Mouse (Mus musculus) CH12.LX (cell line): ENCODE measurements around the gene Gm49486. TPM values are rescaled to one million over a fixed set of nuclear protein-coding genes. Genes with fewer than 3 reads are reported as not detected.

ENCODE experiments used
- DNase-seq: peaks from one replicate; pipeline ENCODE4 v3.0.0-alpha.2; 2013; ENCODE audit errors: extremely low read depth
- H3K27ac ChIP-seq: 2 replicates; pipeline ENCODE4 v1.5.1; 2012; ENCODE audit warnings: low read depth, mild to moderate bottlenecking, control low read depth, moderate library complexity; ENCODE audit not compliant: insufficient read depth
- H3K27me3 ChIP-seq: replicated peaks from 2 replicates; pipeline ENCODE3; 2012; ENCODE audit warnings: inconsistent platforms
- H3K36me3 ChIP-seq, 2 experiments: replicated peaks in 1 of 2; 2 replicates each; pipeline versions ENCODE3 to v1.6.1; 2012; ENCODE audit warnings: inconsistent platforms in 1 of 2, low read length in 1 of 2, mild to moderate bottlenecking in 1 of 2, mixed read lengths in 1 of 2, moderate library complexity in 1 of 2; ENCODE audit not compliant: control insufficient read depth in 1 of 2, insufficient read depth in 1 of 2
- H3K4me1 ChIP-seq, 2 experiments: 2 replicates each; pipeline ENCODE4 v1.6.1; 2012; ENCODE audit warnings: inconsistent platforms in 1 of 2, moderate library complexity in 1 of 2; ENCODE audit not compliant: insufficient read depth in 2 of 2, control insufficient read depth in 1 of 2
- H3K4me2 ChIP-seq: 2 replicates; pipeline ENCODE4 v1.6.1; 2012; ENCODE audit warnings: low read depth, mild to moderate bottlenecking, control low read depth; ENCODE audit not compliant: poor library complexity, insufficient read depth, severe bottlenecking
- H3K4me3 ChIP-seq, 3 experiments: fragments of 150-350 bp in 1 of 3; sonication (generic) in 1 of 3; replicated peaks in 1 of 3; 2 replicates each; pipeline versions ENCODE3 to v1.5.1; 2011 to 2012; ENCODE audit warnings: low read depth in 2 of 3, low read length in 2 of 3, mild to moderate bottlenecking in 2 of 3, moderate library complexity in 2 of 3, control low read depth in 1 of 3, improper control_type of control experiment in 1 of 3, inconsistent platforms in 1 of 3, mixed read lengths in 1 of 3; ENCODE audit not compliant: poor library complexity in 1 of 3
- H3K79me2 ChIP-seq: replicated peaks from 2 replicates; pipeline ENCODE4 v1.6.1; 2012; ENCODE audit warnings: mild to moderate bottlenecking, moderate library complexity; ENCODE audit not compliant: control insufficient read depth, poor library complexity, insufficient read depth, severe bottlenecking; ENCODE audit errors: extremely low read depth
- H3K9ac ChIP-seq: 2 replicates; pipeline ENCODE4 v1.6.1; 2012; ENCODE audit warnings: low read depth, mild to moderate bottlenecking, control low read depth, moderate library complexity; ENCODE audit not compliant: insufficient read depth
- H3K9me3 ChIP-seq: replicated peaks from 2 replicates; pipeline ENCODE3; 2012; ENCODE audit warnings: low read length, inconsistent platforms, mixed read lengths
- CHD2 ChIP-seq: IDR thresholded peaks from 2 replicates; pipeline ENCODE4 v1.6.1; 2011; ENCODE audit warnings: low read length, improper control_type of control experiment
- EP300 ChIP-seq: IDR thresholded peaks from 2 replicates; pipeline ENCODE4 v1.6.1; 2011; ENCODE audit warnings: low read length, improper control_type of control experiment
- MAZ ChIP-seq: IDR thresholded peaks from 2 replicates; pipeline ENCODE4 v1.6.1; 2012; ENCODE audit warnings: low read depth, mild to moderate bottlenecking, inconsistent platforms, low read length, improper control_type of control experiment, moderate library complexity
- MXI1 ChIP-seq: IDR thresholded peaks from 2 replicates; pipeline ENCODE4 v1.6.1; 2011; ENCODE audit warnings: mild to moderate bottlenecking, low read depth, low read length, improper control_type of control experiment
- NELFE ChIP-seq: IDR thresholded peaks from 2 replicates; pipeline ENCODE4 v1.6.1; 2011; ENCODE audit warnings: low read depth, low read length, improper control_type of control experiment
- NRF1 ChIP-seq: IDR thresholded peaks from 2 replicates; pipeline ENCODE4 v1.6.1; 2014; ENCODE audit warnings: low read depth, mild to moderate bottlenecking, inconsistent platforms, low read length, improper control_type of control experiment, moderate library complexity
- PAX5 ChIP-seq: IDR thresholded peaks from 2 replicates; pipeline ENCODE4 v1.6.1; 2012; ENCODE audit warnings: low read length, inconsistent platforms, mixed read lengths
- RAD21 ChIP-seq: IDR thresholded peaks from 2 replicates; pipeline ENCODE4 v1.6.1; 2011; ENCODE audit warnings: low read depth, mild to moderate bottlenecking, low read length, improper control_type of control experiment, moderate library complexity
- RCOR1 ChIP-seq: conservative IDR thresholded peaks from 2 replicates; pipeline ENCODE4 v1.6.1; 2012; ENCODE audit warnings: low read depth, mild to moderate bottlenecking, inconsistent platforms, low read length, improper control_type of control experiment
- TCF12 ChIP-seq: IDR thresholded peaks from 2 replicates; pipeline ENCODE4 v1.6.1; 2014; ENCODE audit warnings: low read depth, mild to moderate bottlenecking, inconsistent platforms, low read length, improper control_type of control experiment
- UBTF ChIP-seq: IDR thresholded peaks from 2 replicates; pipeline ENCODE4 v1.6.1; 2012; ENCODE audit warnings: low read depth, mild to moderate bottlenecking, inconsistent platforms, low read length, improper control_type of control experiment, moderate library complexity
- USF1 ChIP-seq: IDR thresholded peaks from 2 replicates; pipeline ENCODE4 v1.6.1; 2014; ENCODE audit warnings: low read depth, mild to moderate bottlenecking, inconsistent platforms, low read length, improper control_type of control experiment
- USF2 ChIP-seq: conservative IDR thresholded peaks from 2 replicates; pipeline ENCODE4 v1.6.1; 2011; ENCODE audit warnings: low read depth, low read length, improper control_type of control experiment
- ZC3H11A ChIP-seq: IDR thresholded peaks from 2 replicates; pipeline ENCODE4 v1.6.1; 2012; ENCODE audit warnings: low read depth, mild to moderate bottlenecking, inconsistent platforms, low read length, improper control_type of control experiment
- ZKSCAN1 ChIP-seq: IDR thresholded peaks from 2 replicates; pipeline ENCODE4 v1.6.1; 2012; ENCODE audit warnings: low read depth, inconsistent platforms, low read length, improper control_type of control experiment, borderline replicate concordance
- ZMIZ1 ChIP-seq: IDR thresholded peaks from 2 replicates; pipeline ENCODE4 v1.6.1; 2012; ENCODE audit warnings: low read depth, mild to moderate bottlenecking, inconsistent platforms, low read length, improper control_type of control experiment
- ZNF384 ChIP-seq: IDR thresholded peaks from 2 replicates; pipeline ENCODE4 v1.6.1; 2012; ENCODE audit warnings: low read depth, low read length, improper control_type of control experiment, inconsistent platforms
- dilution Hi-C: fragments of 300-500 bp; cut with MboI; formaldehyde crosslinking; loops from 2 replicates; pipeline ENCODE4 v1.14.3; 2020; ENCODE audit warnings: low sequenced_read_pairs; ENCODE audit not compliant: extremely low pct_unique_long_range_greater_than_20kb, extremely low pct_ligation_motif_present
- in situ Hi-C: fragments of 300-500 bp; cut with MboI; formaldehyde crosslinking; loops from 3 replicates; pipeline ENCODE4 v1.14.3; 2019; ENCODE audit warnings: low sequenced_read_pairs, low pct_ligation_motif_present, low pct_unique_long_range_greater_than_20kb, mixed read lengths
- polyA plus RNA-seq: library from polyadenylated mRNA; unstranded; fragments of >175 nt; gene quantifications from 2 replicates; pipeline ENCODE4 v1.2.1, GENCODE M21; 2012; ENCODE audit warnings: low read depth; ENCODE audit not compliant: insufficient read length
- total RNA-seq, 2 experiments: library from RNA; depleted of rRNA; stranded (reverse); fragments of 300-350 nt in 1 of 2; fragments of >200 nt in 1 of 2; gene quantifications; 2 replicates each; pipeline ENCODE4 v1.2.3; 2012 to 2014

The Gm49486 gene
- total and polyA plus RNA-seq, 3 experiments: 0.21 to 0.77 (median 0.59) TPM

DNA sequence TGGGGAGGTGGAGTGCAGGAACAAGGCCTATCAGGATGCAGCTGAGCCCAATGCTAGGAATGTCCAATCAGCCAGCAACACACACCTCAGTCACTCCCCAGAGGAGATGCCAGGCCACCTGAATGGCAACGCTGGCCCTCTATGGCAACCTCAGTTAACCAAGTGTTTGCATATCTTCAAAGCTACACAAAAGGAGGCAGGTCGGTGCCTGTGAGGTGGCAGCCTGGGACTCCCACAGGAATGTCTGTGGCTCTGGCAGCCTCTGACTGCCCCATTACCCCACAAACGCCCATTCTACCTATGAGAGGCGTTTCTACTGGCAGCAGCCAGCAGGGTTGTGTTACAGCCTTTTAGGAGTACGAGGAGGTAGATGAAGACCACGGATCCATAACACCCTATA, 69.4 kb downstream of the Gm49486 start:
- Histone ChIP-seq H3K4me1 (no peaks in the 10 kb centered on the region), H3K4me2 (no peak overlapping the region), H3K9me3 (no peaks in the 10 kb centered on the region), H3K27ac (no peak overlapping the region), H3K27me3 (no peaks in the 10 kb centered on the region), H3K79me2 (no peaks in the 10 kb centered on the region), H3K36me3 (peaks cover 66 to 87% of the 10 kb centered on the region in 2 experiments), H3K9ac (no peak overlapping the region), H3K4me3 (no peak overlapping the region)
- DNase-seq: no peak
- dilution Hi-C loops: no loop called here
- in situ Hi-C loops: no loop called here
- TF ChIP-seq ZNF384: no peak
- no peak for TF ChIP-seq EP300
- no peak for TF ChIP-seq ZKSCAN1
- TF ChIP-seq USF2: no peak
- TF ChIP-seq MAZ: no peak
- TF ChIP-seq ZC3H11A: no peak
- no peak for TF ChIP-seq USF1
- no peak for TF ChIP-seq UBTF
- TF ChIP-seq PAX5: no peak
- TF ChIP-seq MXI1: no peak
- no peak for TF ChIP-seq RAD21
- TF ChIP-seq NRF1: no peak

DNA sequence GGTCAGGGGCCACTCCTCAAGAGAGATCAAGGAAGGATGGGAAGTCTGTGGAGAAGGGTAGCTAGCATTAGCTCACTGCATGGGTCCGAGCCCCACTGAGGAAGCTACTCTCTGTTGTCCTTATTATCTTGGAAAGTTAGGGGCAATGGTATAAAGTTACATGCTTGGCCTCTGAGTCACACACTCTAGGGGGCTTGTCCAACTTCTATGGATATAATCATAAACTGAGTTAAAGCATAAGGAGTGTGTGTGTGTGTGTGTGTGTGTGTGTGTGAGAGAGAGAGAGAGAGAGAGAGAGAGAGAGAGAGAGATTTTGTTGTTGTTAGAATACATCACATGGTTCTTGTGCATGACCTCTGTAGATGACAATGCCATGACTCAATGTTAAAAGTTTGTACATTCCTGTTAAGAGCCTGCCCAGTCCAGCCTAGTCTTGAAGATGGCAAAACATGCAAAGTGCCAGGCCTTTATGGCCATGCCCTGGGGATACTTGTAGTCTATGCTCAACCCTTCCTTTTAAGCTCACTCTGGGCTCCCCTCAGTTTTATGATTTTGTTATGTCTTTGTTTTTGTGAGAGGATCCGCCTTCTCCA, 70.5 kb downstream of the Gm49486 start:
- Histone ChIP-seq H3K27ac (no peak overlapping the region), H3K9me3 (no peaks in the 10 kb centered on the region), H3K79me2 (no peaks in the 10 kb centered on the region), H3K27me3 (no peaks in the 10 kb centered on the region), H3K4me3 (no peak overlapping the region), H3K4me2 (no peak overlapping the region), H3K9ac (no peak overlapping the region), H3K4me1 (no peaks in the 10 kb centered on the region), H3K36me3 (peaks cover 72 to 89% of the 10 kb centered on the region in 2 experiments)
- no peak for DNase-seq
- in situ Hi-C loops (no loop called here), dilution Hi-C loops (no loop called here)
- TF ChIP-seq NELFE: no peak
- TF ChIP-seq CHD2: no peak
- TF ChIP-seq ZMIZ1: no peak
- TF ChIP-seq TCF12: no peak
- TF ChIP-seq ZKSCAN1: no peak
- TF ChIP-seq RCOR1: no peak
